Mouse (Mus musculus) liver, postnatal 0 days (tissue): ENCODE measurements around the gene Ucma.

Experiments used
- CTCF ChIP-seq: sonication (generic); IDR thresholded peaks from 2 replicates; pipeline ENCODE4 v1.5.1; 2016; ENCODE audit warnings: antibody characterized with exemption, low read depth
- EP300 ChIP-seq: IDR thresholded peaks from 2 replicates; pipeline ENCODE4 v1.6.1; 2016; ENCODE audit warnings: antibody characterized with exemption, low read depth, mild to moderate bottlenecking

DNA sequence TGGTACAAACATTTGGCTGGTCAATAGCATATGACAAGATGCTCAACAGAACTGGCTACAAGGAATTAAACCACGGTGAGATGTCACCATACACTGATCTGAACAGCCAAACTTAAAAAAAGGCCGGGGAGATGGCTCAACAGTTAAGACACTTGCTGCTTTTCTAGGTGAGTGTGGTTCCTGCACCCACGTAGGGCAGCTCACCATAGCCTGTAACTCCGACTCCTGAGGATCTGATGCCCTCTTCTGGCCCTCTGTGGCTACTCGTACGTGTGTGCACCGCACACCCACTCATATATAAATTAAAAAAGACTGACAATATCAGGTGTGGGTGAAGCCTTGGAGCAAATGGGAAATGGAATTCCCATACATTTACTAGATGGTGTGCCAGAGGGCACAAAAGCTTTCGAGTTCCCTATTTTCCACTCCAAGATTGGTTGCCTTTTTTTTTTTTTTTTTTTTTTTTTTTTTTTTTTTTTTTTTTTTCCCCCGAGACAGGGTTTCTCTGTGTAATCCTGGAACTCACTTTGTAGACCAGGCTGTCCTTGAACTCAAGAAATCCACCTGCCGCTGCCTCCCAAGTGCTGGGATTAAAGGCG is 13.0 kb downstream of the Ucma start:
- peak; percentile 43; the same call in 1 of the 2 replicates for TF ChIP-seq CTCF
- TF ChIP-seq EP300 = no peak
